Mouse (Mus musculus) forebrain, postnatal 0 days (tissue): ENCODE measurements around the gene Ugt1a1. TPM values are rescaled to one million over a fixed set of nuclear protein-coding genes. Genes with fewer than 3 reads are reported as not detected.

Experiments
- ATAC-seq: fragments of 200-750 bp; cut with Nextera tagmentation; 2 replicates; pipeline ENCODE4 v1.8.0; 2017; ENCODE audit warnings: mild to moderate bottlenecking, moderate library complexity
- DNase-seq: peaks from one replicate; pipeline ENCODE4 v3.0.0-alpha.2; 2015
- H3K27ac ChIP-seq: fragments of 300-500 bp; sonication (generic); 2 replicates; pipeline ENCODE4 v1.5.1; 2014; ENCODE audit warnings: low read depth, mild to moderate bottlenecking, antibody characterized with exemption, low read length, moderate library complexity, mixed read lengths
- H3K27me3 ChIP-seq: fragments of 300-500 bp; sonication (generic); 2 replicates; pipeline ENCODE4 v1.6.1; 2014; ENCODE audit warnings: mild to moderate bottlenecking, low read length, mixed read lengths; ENCODE audit not compliant: insufficient read depth
- H3K36me3 ChIP-seq: fragments of 300-500 bp; sonication (generic); 2 replicates; pipeline ENCODE4 v1.6.1; 2014; ENCODE audit warnings: mild to moderate bottlenecking, moderate library complexity; ENCODE audit not compliant: insufficient read depth
- H3K4me1 ChIP-seq: fragments of 300-500 bp; sonication (generic); 2 replicates; pipeline ENCODE4 v1.6.1; 2014; ENCODE audit warnings: antibody characterized with exemption; ENCODE audit not compliant: insufficient read depth
- H3K4me2 ChIP-seq: fragments of 300-500 bp; sonication (generic); 2 replicates; pipeline ENCODE4 v1.6.1; 2014; ENCODE audit warnings: low read depth, mild to moderate bottlenecking, moderate library complexity
- H3K4me3 ChIP-seq: fragments of 300-500 bp; sonication (generic); 2 replicates; pipeline ENCODE4 v1.5.1; 2014; ENCODE audit warnings: low read depth, low read length, mixed read lengths
- H3K9ac ChIP-seq: fragments of 300-500 bp; sonication (generic); 2 replicates; pipeline ENCODE4 v1.6.1; 2014; ENCODE audit warnings: mild to moderate bottlenecking
- H3K9me3 ChIP-seq: fragments of 300-500 bp; sonication (generic); 2 replicates; pipeline ENCODE4 v1.6.1; 2016; ENCODE audit warnings: low read length
- CTCF ChIP-seq: sonication (generic); IDR thresholded peaks from 2 replicates; pipeline ENCODE4 v1.5.1; 2016; ENCODE audit warnings: antibody characterized with exemption, control low read depth, low read depth
- WGBS: fragments of 180-500 bp; shearing (Covaris S2); extraction: QIAGEN DNeasy Blood & Tissue Kit; methylation state at CpG from one replicate; pipeline ENCODE4 v1.1.7; 2014; 5-methylcytosine and 5-hydroxymethylcytosine counted together
- polyA plus RNA-seq: library from polyadenylated mRNA; unstranded; fragments of >200 nt; fragmentation: Nextera tagmentation; extraction: Ambion mirVana; gene quantifications from 2 replicates; pipeline ENCODE4 v1.2.1, GENCODE M21; 2015
- total RNA-seq: library from RNA; depleted of rRNA; stranded (reverse); fragments of >200 nt; gene quantifications from 2 replicates; pipeline ENCODE4 v1.2.3, GENCODE M21; 2014

Gene Ugt1a1
- total and polyA plus RNA-seq, 2 experiments from 2014 or later, result 0.14 TPM; not detected in 1

DNA sequence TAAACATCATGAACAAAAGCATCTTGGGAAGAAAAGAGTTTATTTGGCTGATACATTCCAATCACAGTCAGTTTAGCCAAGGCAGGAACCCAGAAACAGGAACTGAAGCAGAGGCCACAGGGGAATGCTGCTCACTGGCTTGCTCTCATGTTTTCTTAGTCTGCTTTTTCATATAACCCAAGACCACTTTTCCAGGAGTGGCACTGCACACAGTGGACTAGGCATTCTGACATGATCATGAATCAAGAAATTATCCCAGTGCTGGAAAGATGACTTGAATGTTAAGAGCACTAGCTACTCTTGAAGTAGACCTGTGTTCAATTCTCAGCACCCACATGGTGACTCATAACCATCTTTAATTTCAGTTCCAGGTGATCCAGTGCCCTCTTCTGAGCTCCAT, 14.0 kb downstream of the Ugt1a1 start:
- H3K4me1 ChIP-seq, result no peaks in the 10 kb centered on the region
- no peak for TF ChIP-seq CTCF
- H3K4me2 ChIP-seq, result no peak overlapping the region
- no peaks in the 10 kb centered on the region for H3K36me3 ChIP-seq
- H3K9ac ChIP-seq, result no peak overlapping the region
- H3K27ac ChIP-seq, result no peak overlapping the region
- no peak for ATAC-seq
- peaks cover 59% of the 10 kb centered on the region for H3K9me3 ChIP-seq
- no peaks in the 10 kb centered on the region for H3K27me3 ChIP-seq
- no peak overlapping the region for H3K4me3 ChIP-seq
- DNase-seq, result no peak

DNA sequence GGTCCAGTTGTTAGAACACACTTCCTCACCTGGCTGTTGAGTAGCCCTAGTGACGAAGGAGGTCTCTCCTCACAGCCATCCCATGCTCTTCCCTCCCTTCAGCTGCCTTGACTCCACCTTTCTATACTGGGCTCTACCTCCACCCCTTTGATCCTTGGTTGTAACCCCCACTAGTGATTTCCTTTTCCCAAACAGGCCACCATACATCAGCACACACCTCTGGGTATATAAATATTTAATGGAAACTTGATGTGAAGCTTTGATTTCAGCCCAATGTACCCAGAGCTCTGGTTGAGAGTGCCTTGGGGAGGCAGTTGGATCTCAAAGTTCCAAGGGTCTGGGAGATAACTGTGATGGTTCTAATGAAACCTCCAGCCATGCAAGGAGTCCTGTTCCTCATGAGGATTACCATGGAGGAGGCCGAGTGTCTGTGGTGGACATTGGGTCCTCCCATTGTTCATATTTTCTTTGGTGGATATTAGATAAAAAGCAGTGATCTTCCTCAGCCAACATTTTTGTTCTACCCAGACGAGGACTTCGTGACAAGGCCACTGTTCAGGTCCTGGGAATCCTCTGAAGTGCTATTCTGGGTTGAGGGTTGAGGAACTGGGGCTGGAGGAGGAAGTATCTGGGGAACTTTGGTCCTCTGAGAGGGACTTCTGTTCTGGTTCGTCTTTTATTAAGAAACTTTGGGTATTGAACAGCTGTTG, 15.1 kb downstream of the Ugt1a1 start, which contains the start of gene Mroh2a:
Mroh2a (plus strand) TSS at position 317 of the 710 bp plus-strand sequence.
- TF ChIP-seq CTCF, result no peak
- H3K4me2 ChIP-seq, result no peak within 1 kb of the TSS
- no peaks in the 10 kb centered on the region for H3K36me3 ChIP-seq
- no peak for ATAC-seq
- H3K27me3 ChIP-seq, result no peaks in the 10 kb centered on the region
- no peak within 1 kb of the TSS for H3K4me3 ChIP-seq
- 54% methylated on average over 5 of the region's 5 CpGs for WGBS
- H3K9ac ChIP-seq, result no peak within 1 kb of the TSS
- H3K9me3 ChIP-seq, result peaks cover 69% of the 10 kb centered on the region
- H3K27ac ChIP-seq, result no peak within 1 kb of the TSS
- no peaks in the 10 kb centered on the region for H3K4me1 ChIP-seq
- DNase-seq, result no peak

DNA sequence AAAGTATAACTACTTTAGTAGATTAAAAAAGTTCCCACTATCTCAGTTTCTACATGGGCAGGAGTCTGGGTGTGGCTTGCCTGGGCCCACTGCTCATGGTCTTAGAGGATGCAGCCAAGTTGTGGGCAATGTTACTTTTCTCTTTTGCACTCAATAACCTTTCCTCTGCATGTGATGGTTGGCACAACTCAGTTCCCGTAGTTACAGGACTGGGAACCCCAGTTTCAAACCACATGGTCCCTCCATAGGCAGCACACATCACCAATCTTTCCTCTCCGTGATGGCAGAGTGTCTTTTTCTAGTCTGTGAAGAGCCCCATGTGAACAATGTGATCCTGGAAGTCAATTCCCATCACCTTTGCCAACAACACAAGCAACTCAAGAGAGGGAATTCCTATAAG, 15.7 kb downstream of the Ugt1a1 start:
- DNase-seq (no peak), ATAC-seq (no peak)

DNA sequence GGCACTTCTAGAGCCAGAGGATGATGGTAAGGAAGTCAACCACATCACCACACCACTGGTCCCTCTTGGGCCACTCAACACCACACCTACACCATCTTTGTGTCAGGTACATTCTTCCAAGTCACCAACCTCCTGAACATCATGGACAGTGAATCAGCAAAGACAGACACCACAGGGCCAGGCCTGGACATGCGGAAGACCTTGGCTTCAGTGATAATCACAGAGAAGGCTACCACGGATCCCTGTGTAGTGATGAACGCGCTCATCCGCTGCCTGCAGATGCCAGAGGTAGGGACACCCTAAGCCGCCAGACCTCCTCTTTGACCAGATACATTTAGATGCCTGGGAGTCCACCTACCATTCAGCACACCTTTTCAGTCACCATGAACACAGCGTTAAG, 16.4 kb downstream of the Ugt1a1 start:
- H3K9me3 ChIP-seq, result peaks cover 79% of the 10 kb centered on the region
- H3K4me2 ChIP-seq, result no peak overlapping the region
- no peak for TF ChIP-seq CTCF
- no peak overlapping the region for H3K4me3 ChIP-seq
- DNase-seq (no peak), ATAC-seq (no peak)
- no peaks in the 10 kb centered on the region for H3K27me3 ChIP-seq
- no peak overlapping the region for H3K27ac ChIP-seq
- no peaks in the 10 kb centered on the region for H3K36me3 ChIP-seq
- H3K4me1 ChIP-seq, result no peaks in the 10 kb centered on the region
- H3K9ac ChIP-seq, result no peak overlapping the region
- WGBS, result 72% methylated on average over 7 of the region's 7 CpGs

More for the DNA sequence above, 15.7 kb downstream of the Ugt1a1 start:
- Histone ChIP-seq H3K27ac (no peak overlapping the region), H3K36me3 (no peaks in the 10 kb centered on the region), H3K9me3 (peaks cover 72% of the 10 kb centered on the region), H3K4me3 (no peak overlapping the region), H3K4me1 (no peaks in the 10 kb centered on the region), H3K9ac (no peak overlapping the region), H3K4me2 (no peak overlapping the region), H3K27me3 (no peaks in the 10 kb centered on the region)
- WGBS, result 60% methylated on average over 2 of the region's 2 CpGs
- no peak for TF ChIP-seq CTCF

- Histone ChIP-seq H3K27ac (no peak overlapping the region), H3K27me3 (no peaks in the 10 kb centered on the region), H3K4me1 (no peaks in the 10 kb centered on the region), H3K9ac (no peak overlapping the region), H3K36me3 (no peaks in the 10 kb centered on the region), H3K4me3 (no peak overlapping the region), H3K9me3 (peaks cover 93% of the 10 kb centered on the region), H3K4me2 (no peak overlapping the region)
- TF ChIP-seq CTCF, result no peak
- WGBS, result 80% methylated on average over 3 of the region's 3 CpGs
- DNase-seq (no peak), ATAC-seq (no peak)
Observed at GRCm38 (mm10) chr1:88229566-88229965, 17.8 kb downstream of the Ugt1a1 start.

DNA sequence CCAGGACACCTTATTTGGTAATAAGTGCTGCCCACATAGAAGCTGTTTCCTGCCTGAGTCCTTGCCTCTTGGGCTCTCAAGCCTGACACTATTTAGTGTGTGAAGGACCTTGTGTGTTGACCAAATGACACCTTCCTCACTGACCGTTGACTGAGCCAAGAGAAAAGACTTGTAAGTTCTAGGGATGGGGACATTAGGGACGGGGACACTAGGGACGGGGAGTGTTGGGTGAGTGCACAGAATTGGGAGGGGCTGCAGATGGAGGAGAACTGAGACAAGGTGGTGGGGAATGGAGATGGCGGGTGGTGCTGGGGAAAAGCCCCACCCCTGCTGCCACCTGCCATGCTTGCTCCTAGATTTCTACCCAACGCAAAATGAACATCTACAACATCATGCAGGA, 18.2 kb downstream of the Ugt1a1 start:
- 88% methylated on average over 5 of the region's 5 CpGs for WGBS
- Histone ChIP-seq H3K36me3 (no peaks in the 10 kb centered on the region), H3K4me3 (no peak overlapping the region), H3K4me2 (no peak overlapping the region), H3K27me3 (no peaks in the 10 kb centered on the region), H3K4me1 (no peaks in the 10 kb centered on the region), H3K27ac (no peak overlapping the region), H3K9ac (no peak overlapping the region), H3K9me3 (peaks cover 97% of the 10 kb centered on the region)
- TF ChIP-seq CTCF, result no peak
- DNase-seq (no peak), ATAC-seq (no peak)

- H3K27ac ChIP-seq, result no peak overlapping the region
- H3K36me3 ChIP-seq, result no peaks in the 10 kb centered on the region
- no peak for TF ChIP-seq CTCF
- no peaks in the 10 kb centered on the region for H3K27me3 ChIP-seq
- DNase-seq, result no peak
- WGBS, result 74% methylated on average over 7 of the region's 7 CpGs
- ATAC-seq, result no peak
- H3K4me3 ChIP-seq, result no peak overlapping the region
- no peaks in the 10 kb centered on the region for H3K4me1 ChIP-seq
- no peak overlapping the region for H3K4me2 ChIP-seq
- H3K9ac ChIP-seq, result no peak overlapping the region
- H3K9me3 ChIP-seq, result peaks cover 100% of the 10 kb centered on the region
Observed at GRCm38 (mm10) chr1:88230421-88230820, 18.7 kb downstream of the Ugt1a1 start.
